Mouse (Mus musculus): ENCODE measurements around the gene St3gal3. TPM values are rescaled to one million over a fixed set of nuclear protein-coding genes. Genes with fewer than 3 reads are reported as not detected.

St3gal3 gene
- total RNA-seq, 1 experiment from 2014 or later = 6.8 TPM

DNA sequence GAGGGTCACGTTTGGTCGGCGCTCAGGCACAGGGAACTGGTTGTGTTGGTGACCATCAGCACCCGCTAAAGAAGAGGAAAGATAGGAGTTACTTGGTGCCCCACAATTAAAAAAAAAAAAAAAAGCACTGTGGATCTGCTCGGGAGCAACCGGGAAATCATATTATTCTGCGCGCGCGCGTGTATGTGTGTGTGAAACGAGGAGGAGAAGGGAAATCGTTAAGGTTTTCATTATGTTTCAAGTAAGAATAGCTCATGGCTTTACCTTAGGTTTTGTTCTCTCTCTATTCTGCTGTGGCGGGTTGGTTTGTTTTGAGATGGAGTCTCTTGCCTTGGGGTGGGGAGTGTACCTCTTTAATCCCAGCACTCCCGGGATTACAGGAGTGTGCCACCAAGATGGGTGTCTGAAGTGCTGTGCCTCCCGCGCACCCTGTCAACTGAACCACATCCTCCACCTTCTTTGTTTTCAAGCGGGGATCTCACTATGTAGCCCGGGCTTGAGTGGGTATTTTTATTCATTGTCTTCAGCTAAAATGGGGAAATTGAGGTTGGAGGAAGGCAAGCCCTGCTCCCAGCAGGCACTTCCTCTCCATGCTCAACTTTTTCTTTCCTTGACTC is 219.1 kb downstream of the St3gal3 start:
- 0 out of 4 replicates have a peak, but pooled peaks of 1 of the 2 experiments have one; percentile 6 for ATAC-seq (replicated peaks in 1 of 2; ENCODE audit: insufficient read depth in 1 of 2, low FRiP score in 2 of 2, low TSS enrichment in 1 of 2, low read depth in 1 of 2, poor library complexity in 2 of 2, severe bottlenecking in 2 of 2)

- ATAC-seq (replicated peaks in 1 of 2; ENCODE audit: insufficient read depth in 1 of 2, low FRiP score in 2 of 2, low TSS enrichment in 1 of 2, low read depth in 1 of 2, poor library complexity in 2 of 2, severe bottlenecking in 2 of 2) = peak; percentile 82 to 88
Measured at GRCm38 (mm10) chr4:117914591-117915442, 219.9 kb downstream of the St3gal3 start, which contains the start of gene Ipo13. Gene Ipo13 (minus strand): TSS chr4:117914999.

GRCm38 (mm10) chr4:117914031-117914430 is 220.7 kb downstream of the St3gal3 start:
- no peak for ATAC-seq (replicated peaks in 1 of 2; ENCODE audit: insufficient read depth in 1 of 2, low FRiP score in 2 of 2, low TSS enrichment in 1 of 2, low read depth in 1 of 2, poor library complexity in 2 of 2, severe bottlenecking in 2 of 2)

DNA sequence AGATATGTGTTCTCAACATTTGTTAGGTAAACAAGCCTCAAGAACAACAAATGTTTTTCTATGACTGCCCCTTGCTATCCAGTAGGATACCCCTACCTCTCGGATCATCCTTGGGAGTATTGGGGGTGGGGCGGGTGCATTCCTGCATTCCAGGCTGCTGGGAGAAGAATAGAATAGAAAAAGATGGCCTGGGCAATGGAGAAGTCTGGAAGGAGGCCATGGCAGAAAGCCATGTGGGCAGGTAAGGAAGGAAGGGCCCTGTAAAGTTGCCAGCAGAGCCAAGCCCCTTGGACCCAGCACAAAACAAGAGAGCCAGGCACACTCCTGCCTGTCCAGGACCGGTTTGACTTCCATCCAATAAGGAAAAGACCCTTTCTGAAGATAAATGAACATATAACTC is 221.3 kb downstream of the St3gal3 start:
- ATAC-seq (replicated peaks in 1 of 2; ENCODE audit: insufficient read depth in 1 of 2, low FRiP score in 2 of 2, low TSS enrichment in 1 of 2, low read depth in 1 of 2, poor library complexity in 2 of 2, severe bottlenecking in 2 of 2) = no peak

DNA sequence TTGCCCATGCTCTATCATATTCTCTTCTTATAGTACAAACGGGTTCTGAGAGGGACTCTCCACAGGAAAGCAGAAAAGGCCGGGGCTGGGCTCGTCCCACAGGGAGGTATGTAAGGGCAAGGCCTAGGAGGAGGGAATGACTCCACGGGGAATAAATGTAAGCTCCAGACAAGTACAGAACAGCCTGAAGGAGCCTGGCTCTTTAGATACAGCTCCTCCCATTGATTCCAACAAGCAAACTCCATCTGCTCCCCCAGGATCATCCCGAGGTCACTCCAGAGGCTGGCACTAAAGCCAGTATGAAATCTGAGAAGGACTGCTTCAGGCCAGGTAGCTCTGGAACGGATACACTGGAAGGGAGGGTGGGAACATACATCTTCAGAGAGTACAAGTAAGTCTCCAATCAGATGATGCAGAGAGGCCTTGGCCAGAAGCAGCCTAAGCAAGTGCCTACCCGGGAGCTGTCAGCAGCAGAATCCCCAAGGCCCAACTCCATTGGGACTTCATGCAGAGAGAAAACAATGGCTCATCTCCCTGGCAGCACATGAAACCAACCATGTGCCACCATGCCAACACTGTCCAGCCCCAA is 221.9 kb downstream of the St3gal3 start:
- ATAC-seq (replicated peaks in 1 of 2; ENCODE audit: insufficient read depth in 1 of 2, low FRiP score in 2 of 2, low TSS enrichment in 1 of 2, low read depth in 1 of 2, poor library complexity in 2 of 2, severe bottlenecking in 2 of 2) = no peak

- ATAC-seq (replicated peaks in 1 of 2; ENCODE audit: insufficient read depth in 1 of 2, low FRiP score in 2 of 2, low TSS enrichment in 1 of 2, low read depth in 1 of 2, poor library complexity in 2 of 2, severe bottlenecking in 2 of 2) = no peak
Measured at GRCm38 (mm10) chr4:117912131-117912561, 222.6 kb downstream of the St3gal3 start.

DNA sequence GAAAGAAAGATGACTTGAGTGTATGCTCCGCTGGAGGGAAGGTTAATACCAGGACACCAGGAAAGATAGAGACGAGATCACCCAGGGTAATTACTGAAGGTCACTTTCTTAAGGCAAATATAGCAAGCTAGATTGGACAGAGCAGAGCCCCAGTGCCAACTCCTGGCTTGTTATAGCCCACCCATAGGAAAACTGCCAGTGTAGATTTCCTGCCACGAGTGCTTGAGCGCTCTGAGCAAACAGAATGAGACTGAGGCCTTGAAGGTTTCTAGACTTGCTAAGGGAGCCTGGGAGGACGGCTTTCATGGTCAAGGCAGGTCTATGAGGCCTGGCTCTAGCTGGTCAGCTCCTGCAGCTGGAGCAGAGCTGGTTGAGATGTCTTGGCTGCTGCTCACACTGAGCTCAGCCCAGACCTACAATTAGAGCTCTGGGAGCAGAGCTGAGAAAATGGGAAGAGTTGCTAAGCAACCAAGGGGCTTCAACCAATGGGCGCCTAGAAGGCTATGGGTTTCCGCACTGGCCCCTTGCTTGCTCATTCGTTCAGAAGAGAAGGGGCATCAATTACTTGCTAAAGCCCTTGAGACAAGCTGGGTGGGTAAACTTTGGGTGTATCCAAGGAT is 225.8 kb downstream of the St3gal3 start:
- ATAC-seq (replicated peaks in 1 of 2; ENCODE audit: insufficient read depth in 1 of 2, low FRiP score in 2 of 2, low TSS enrichment in 1 of 2, low read depth in 1 of 2, poor library complexity in 2 of 2, severe bottlenecking in 2 of 2) = no peak

DNA sequence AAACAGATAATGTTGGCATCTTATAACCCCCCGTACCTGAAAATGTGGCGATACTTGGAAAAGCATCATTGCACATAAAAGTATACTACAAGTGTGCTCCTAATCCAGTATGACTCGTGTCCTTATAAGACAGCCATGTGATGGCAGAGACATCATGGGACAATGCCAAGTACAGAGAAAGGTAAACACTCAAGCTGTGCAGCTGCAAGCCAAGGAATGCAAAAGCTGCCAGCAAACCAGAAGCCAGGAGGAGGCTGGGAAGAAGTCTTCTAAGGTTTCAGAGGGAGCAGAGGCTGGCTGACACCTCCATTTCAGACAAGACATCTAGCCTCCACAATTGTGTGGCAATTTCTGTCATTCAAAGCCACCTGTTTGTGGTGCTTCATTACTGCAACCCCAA is 228.5 kb downstream of the St3gal3 start:
- ATAC-seq (replicated peaks in 1 of 2; ENCODE audit: insufficient read depth in 1 of 2, low FRiP score in 2 of 2, low TSS enrichment in 1 of 2, low read depth in 1 of 2, poor library complexity in 2 of 2, severe bottlenecking in 2 of 2) = no peak

- no peak for ATAC-seq (replicated peaks in 1 of 2; ENCODE audit: insufficient read depth in 1 of 2, low FRiP score in 2 of 2, low TSS enrichment in 1 of 2, low read depth in 1 of 2, poor library complexity in 2 of 2, severe bottlenecking in 2 of 2)
Measured at GRCm38 (mm10) chr4:117904761-117905160, 230.0 kb downstream of the St3gal3 start.

DNA sequence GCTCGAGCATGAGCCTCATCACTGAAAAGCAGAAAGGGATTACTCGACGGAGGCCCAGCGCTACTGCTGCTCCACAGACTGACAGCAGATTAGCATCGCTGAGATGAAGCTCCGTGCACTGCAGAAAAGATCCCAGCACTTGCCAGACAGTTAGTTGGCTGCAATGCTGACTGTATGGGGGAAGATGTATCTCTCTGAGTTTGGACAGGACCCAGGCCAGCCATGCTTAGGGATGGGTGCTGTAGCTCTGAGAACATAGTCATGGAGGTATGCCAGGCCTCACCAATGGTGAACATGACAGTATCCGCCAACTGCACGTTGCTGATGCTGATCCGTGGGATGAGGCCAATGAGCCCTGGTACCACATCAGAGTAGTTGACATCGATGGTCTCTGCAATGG is 230.6 kb downstream of the St3gal3 start:
- no peak for ATAC-seq (replicated peaks in 1 of 2; ENCODE audit: insufficient read depth in 1 of 2, low FRiP score in 2 of 2, low TSS enrichment in 1 of 2, low read depth in 1 of 2, poor library complexity in 2 of 2, severe bottlenecking in 2 of 2)

GRCm38 (mm10) chr4:117898111-117898510 is 236.6 kb downstream of the St3gal3 start:
- no peak for ATAC-seq (replicated peaks in 1 of 2; ENCODE audit: insufficient read depth in 1 of 2, low FRiP score in 2 of 2, low TSS enrichment in 1 of 2, low read depth in 1 of 2, poor library complexity in 2 of 2, severe bottlenecking in 2 of 2)

- no peak for ATAC-seq (replicated peaks in 1 of 2; ENCODE audit: insufficient read depth in 1 of 2, low FRiP score in 2 of 2, low TSS enrichment in 1 of 2, low read depth in 1 of 2, poor library complexity in 2 of 2, severe bottlenecking in 2 of 2)
Measured at GRCm38 (mm10) chr4:117896031-117896430, 238.7 kb downstream of the St3gal3 start.

- ATAC-seq (replicated peaks in 1 of 2; ENCODE audit: insufficient read depth in 1 of 2, low FRiP score in 2 of 2, low TSS enrichment in 1 of 2, low read depth in 1 of 2, poor library complexity in 2 of 2, severe bottlenecking in 2 of 2) = no peak
Measured at GRCm38 (mm10) chr4:117895339-117895738, 239.4 kb downstream of the St3gal3 start.

GRCm38 (mm10) chr4:117894601-117895000 is 240.1 kb downstream of the St3gal3 start:
- ATAC-seq (replicated peaks in 1 of 2; ENCODE audit: insufficient read depth in 1 of 2, low FRiP score in 2 of 2, low TSS enrichment in 1 of 2, low read depth in 1 of 2, poor library complexity in 2 of 2, severe bottlenecking in 2 of 2) = no peak

DNA sequence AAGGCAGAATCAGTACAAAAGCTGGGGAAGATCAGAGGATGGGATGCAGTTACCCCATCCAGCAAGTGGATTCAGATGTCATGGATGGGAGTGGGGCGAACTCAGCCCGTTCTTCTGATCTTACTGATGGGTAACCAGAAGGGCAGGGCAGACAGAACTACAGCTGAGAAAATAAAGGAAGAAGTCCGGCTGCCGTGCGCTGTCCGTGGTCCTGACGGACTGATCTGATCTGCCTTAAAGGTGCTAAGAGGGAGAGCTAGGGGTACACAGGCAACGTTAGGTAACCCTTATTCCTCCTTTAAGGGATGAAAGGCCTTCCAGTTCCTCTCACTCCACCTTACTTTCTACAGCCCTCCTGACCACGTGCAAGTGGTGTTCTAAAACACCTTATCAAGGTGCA is 241.3 kb downstream of the St3gal3 start:
- ATAC-seq (replicated peaks in 1 of 2; ENCODE audit: insufficient read depth in 1 of 2, low FRiP score in 2 of 2, low TSS enrichment in 1 of 2, low read depth in 1 of 2, poor library complexity in 2 of 2, severe bottlenecking in 2 of 2) = no peak

GRCm38 (mm10) chr4:117891738-117892161 is 243.0 kb downstream of the St3gal3 start, which contains the start of gene Dph2:
Gene Dph2 (minus strand): TSS chr4:117892032.
- ATAC-seq (replicated peaks in 1 of 2; ENCODE audit: insufficient read depth in 1 of 2, low FRiP score in 2 of 2, low TSS enrichment in 1 of 2, low read depth in 1 of 2, poor library complexity in 2 of 2, severe bottlenecking in 2 of 2) = peak; percentile 83 to 92

GRCm38 (mm10) chr4:117890750-117891149 is 244.0 kb downstream of the St3gal3 start:
- no peak for ATAC-seq (replicated peaks in 1 of 2; ENCODE audit: insufficient read depth in 1 of 2, low FRiP score in 2 of 2, low TSS enrichment in 1 of 2, low read depth in 1 of 2, poor library complexity in 2 of 2, severe bottlenecking in 2 of 2)

GRCm38 (mm10) chr4:117890031-117890430 is 244.7 kb downstream of the St3gal3 start:
- no peak for ATAC-seq (replicated peaks in 1 of 2; ENCODE audit: insufficient read depth in 1 of 2, low FRiP score in 2 of 2, low TSS enrichment in 1 of 2, low read depth in 1 of 2, poor library complexity in 2 of 2, severe bottlenecking in 2 of 2)
